Mouse (Mus musculus): Measurements from ENCODE around the gene Crlf1. TPM values are rescaled to one million over a fixed set of nuclear protein-coding genes. Genes with fewer than 3 reads are reported as not detected.
A peak's percentile ranks its signal among the peaks of the same experiment; 100 is the strongest.

The Crlf1 gene
- polyA plus RNA-seq, 1 experiment from 2014 or later = 0.38 TPM

DNA sequence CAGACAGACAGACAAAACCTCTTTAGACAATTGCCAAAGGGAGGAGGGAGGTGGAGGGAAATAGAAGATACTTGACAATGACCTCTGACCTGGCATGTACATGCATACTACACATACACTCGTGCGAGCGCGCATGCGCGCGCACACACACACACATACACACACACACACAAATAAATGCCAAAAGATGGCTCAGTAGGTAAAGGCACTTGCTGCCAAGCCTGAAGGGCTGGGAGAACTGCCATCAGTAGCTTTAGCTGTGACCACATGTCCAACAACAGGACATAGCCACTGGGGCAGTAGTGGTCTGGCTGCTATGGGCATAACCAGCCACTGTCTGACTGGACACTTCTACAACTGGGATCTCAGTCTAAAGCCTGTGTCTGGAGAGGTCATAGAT is 21.1 kb upstream of the Crlf1 start:
- H3K4me2 ChIP-seq (ENCODE audit: low read depth, low read length) = no peak overlapping the region
- WGBS (ENCODE audit: insufficient replicate concordance) = 98% methylated on average over 7 of the region's 7 CpGs
- H3K27me3 ChIP-seq (ENCODE audit: insufficient read depth, low read length) = no peaks in the 10 kb centered on the region
- DNase-seq = no peak
- no peak overlapping the region for H3K4me3 ChIP-seq (ENCODE audit: low read depth, low read length)
- no peak overlapping the region for H3K9ac ChIP-seq (replicated peaks)
- H3K9me3 ChIP-seq (ENCODE audit: low read length) = no peaks in the 10 kb centered on the region
- no peak overlapping the region for H3K27ac ChIP-seq (ENCODE audit: low read depth)
- H3K36me3 ChIP-seq (replicated peaks; ENCODE audit: insufficient read depth, low read length) = no peaks in the 10 kb centered on the region
- TF ChIP-seq CTCF (IDR thresholded peaks at IDR 0.05; ENCODE audit: low read depth) (no peak), EP300 (IDR thresholded peaks at IDR 0.05; ENCODE audit: low read depth) (no peak)
- H3K4me1 ChIP-seq (ENCODE audit: insufficient read depth) = peaks cover 32% of the 10 kb centered on the region
- ATAC-seq = no peak

DNA sequence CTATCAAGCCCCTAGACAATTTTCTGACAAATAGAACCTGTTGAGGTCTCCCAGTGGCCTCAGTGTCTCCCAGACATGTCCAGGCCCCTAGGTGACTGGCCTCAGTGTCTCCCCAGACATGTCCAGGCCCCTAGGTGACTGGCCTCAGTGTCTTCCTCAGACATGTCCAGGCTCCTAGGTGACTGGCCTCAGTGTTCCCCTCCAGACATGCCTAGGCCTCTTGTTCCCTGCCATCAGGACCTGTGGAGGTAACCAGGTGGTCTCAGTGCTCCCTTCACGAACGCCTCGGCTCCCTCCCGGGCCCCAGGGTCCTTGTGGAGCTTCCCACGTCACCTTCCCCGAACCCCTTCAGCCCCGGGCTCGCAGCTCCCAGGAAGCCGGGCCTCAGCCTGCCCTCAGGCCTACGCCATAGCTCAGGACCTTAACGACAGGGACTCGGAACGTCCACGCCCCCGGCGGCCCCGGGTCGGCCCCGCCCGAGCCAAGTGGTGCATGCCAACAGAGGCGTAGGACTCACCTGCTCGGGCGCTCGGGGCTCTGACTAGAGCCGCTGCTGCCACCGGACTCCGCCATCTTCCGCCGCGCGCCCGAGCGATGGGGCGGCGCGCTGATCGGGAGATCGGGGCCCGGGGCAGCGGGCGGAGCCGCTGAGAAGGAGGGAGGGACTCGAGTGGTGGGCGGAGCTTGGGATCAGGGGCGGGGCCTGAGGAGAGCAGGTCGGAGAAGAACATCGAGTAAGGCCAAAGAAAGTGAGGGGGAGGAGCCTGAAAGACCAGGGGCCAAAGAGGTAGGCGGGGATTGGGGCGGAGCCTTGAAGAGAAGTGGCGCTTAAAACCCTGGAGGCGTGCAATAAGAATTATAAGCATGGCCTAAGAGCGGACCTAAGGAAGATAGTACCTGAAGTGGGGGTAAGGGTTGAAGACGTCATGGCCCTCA is 16.4 kb upstream of the Crlf1 start, which contains the start of gene Klhl26:
Klhl26 (minus strand) TSS at position 636 of the 936 bp plus-strand sequence.
- under 1% methylated on average over 53 of the region's 53 CpGs for WGBS (ENCODE audit: insufficient replicate concordance)
- peak within 1 kb of the TSS; percentile 76 for H3K4me3 ChIP-seq (ENCODE audit: low read depth, low read length)
- peak within 1 kb of the TSS; percentile 90 for H3K27ac ChIP-seq (ENCODE audit: low read depth)
- H3K4me2 ChIP-seq (ENCODE audit: low read depth, low read length) = peak within 1 kb of the TSS; percentile 94
- no peaks in the 10 kb centered on the region for H3K9me3 ChIP-seq (ENCODE audit: low read length)
- ATAC-seq = peak; percentile 96
- H3K36me3 ChIP-seq (replicated peaks; ENCODE audit: insufficient read depth, low read length) = no peaks in the 10 kb centered on the region
- peak within 1 kb of the TSS; percentile 92 for H3K9ac ChIP-seq (replicated peaks)
- peak; percentile 99 for DNase-seq
- H3K27me3 ChIP-seq (ENCODE audit: insufficient read depth, low read length) = peaks cover 6% of the 10 kb centered on the region; the same call in 1 of the 2 replicates
- peaks cover 18% of the 10 kb centered on the region for H3K4me1 ChIP-seq (ENCODE audit: insufficient read depth)
- TF ChIP-seq CTCF (IDR thresholded peaks at IDR 0.05; ENCODE audit: low read depth) (no peak), EP300 (IDR thresholded peaks at IDR 0.05; ENCODE audit: low read depth) (no peak)

- ATAC-seq (peak; percentile 4; the same call in 1 of the 2 replicates), DNase-seq (peak; percentile 69)
- H3K9me3 ChIP-seq (ENCODE audit: low read length) = no peaks in the 10 kb centered on the region
- H3K36me3 ChIP-seq (replicated peaks; ENCODE audit: insufficient read depth, low read length) = no peaks in the 10 kb centered on the region
- peak overlapping the region; percentile 76 for H3K4me3 ChIP-seq (ENCODE audit: low read depth, low read length)
- 5% methylated on average over 21 of the region's 21 CpGs for WGBS (ENCODE audit: insufficient replicate concordance)
- peaks cover 18% of the 10 kb centered on the region for H3K4me1 ChIP-seq (ENCODE audit: insufficient read depth)
- peaks cover 15% of the 10 kb centered on the region; the same call in 1 of the 2 replicates for H3K27me3 ChIP-seq (ENCODE audit: insufficient read depth, low read length)
- H3K9ac ChIP-seq (replicated peaks) = no peak overlapping the region
- H3K27ac ChIP-seq (ENCODE audit: low read depth) = no peak overlapping the region
- TF ChIP-seq EP300 (IDR thresholded peaks at IDR 0.05; ENCODE audit: low read depth) = no peak
- TF ChIP-seq CTCF (IDR thresholded peaks at IDR 0.05; ENCODE audit: low read depth) = no peak
- H3K4me2 ChIP-seq (ENCODE audit: low read depth, low read length) = peak overlapping the region; percentile 94
These were observed 15.5 kb upstream of the Crlf1 start for GRCm38 (mm10) chr8:70477269-70477982.

DNA sequence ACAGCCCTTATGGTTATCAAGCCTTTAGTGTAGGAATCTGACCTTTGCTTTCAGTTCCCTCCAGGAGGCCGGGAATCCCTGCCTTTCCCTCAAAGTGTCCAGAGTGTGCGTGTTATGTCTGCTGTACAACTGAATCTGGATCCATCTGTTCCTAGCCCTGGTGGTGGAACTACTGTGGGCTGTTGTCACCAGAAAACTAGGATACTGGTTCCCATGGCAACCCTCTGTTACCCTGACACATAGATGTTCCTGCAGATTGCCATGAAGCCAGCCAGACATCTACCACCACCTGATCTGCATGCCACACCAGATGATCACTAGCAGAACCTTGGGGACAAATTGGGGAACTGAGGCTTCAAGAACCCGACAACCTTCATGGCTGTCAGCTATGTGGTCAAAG is 11.1 kb upstream of the Crlf1 start:
- WGBS (ENCODE audit: insufficient replicate concordance) = 62% methylated on average over 3 of the region's 3 CpGs
- DNase-seq = no peak

GRCm38 (mm10) chr8:70482943-70483342 is 10.0 kb upstream of the Crlf1 start:
- WGBS (ENCODE audit: insufficient replicate concordance) = 63% methylated on average over 2 of the region's 2 CpGs
- Histone ChIP-seq H3K4me1 (ENCODE audit: insufficient read depth) (peaks cover 2% of the 10 kb centered on the region), H3K27me3 (ENCODE audit: insufficient read depth, low read length) (peaks cover 62% of the 10 kb centered on the region), H3K9me3 (ENCODE audit: low read length) (no peaks in the 10 kb centered on the region), H3K9ac (replicated peaks) (no peak overlapping the region), H3K4me2 (ENCODE audit: low read depth, low read length) (no peak overlapping the region), H3K36me3 (replicated peaks; ENCODE audit: insufficient read depth, low read length) (no peaks in the 10 kb centered on the region), H3K4me3 (ENCODE audit: low read depth, low read length) (no peak overlapping the region), H3K27ac (ENCODE audit: low read depth) (no peak overlapping the region)
- ATAC-seq (no peak), DNase-seq (no peak)
- TF ChIP-seq EP300 (IDR thresholded peaks at IDR 0.05; ENCODE audit: low read depth) (no peak), CTCF (IDR thresholded peaks at IDR 0.05; ENCODE audit: low read depth) (no peak)

More for the DNA sequence above, 11.1 kb upstream of the Crlf1 start:
- H3K27me3 ChIP-seq (ENCODE audit: insufficient read depth, low read length) = peaks cover 51% of the 10 kb centered on the region
- ATAC-seq = no peak
- H3K9ac ChIP-seq (replicated peaks) = no peak overlapping the region
- H3K9me3 ChIP-seq (ENCODE audit: low read length) = no peaks in the 10 kb centered on the region
- H3K27ac ChIP-seq (ENCODE audit: low read depth) = no peak overlapping the region
- no peak for TF ChIP-seq EP300 (IDR thresholded peaks at IDR 0.05; ENCODE audit: low read depth)
- no peak for TF ChIP-seq CTCF (IDR thresholded peaks at IDR 0.05; ENCODE audit: low read depth)
- no peaks in the 10 kb centered on the region for H3K36me3 ChIP-seq (replicated peaks; ENCODE audit: insufficient read depth, low read length)
- H3K4me3 ChIP-seq (ENCODE audit: low read depth, low read length) = no peak overlapping the region
- peaks cover 10% of the 10 kb centered on the region for H3K4me1 ChIP-seq (ENCODE audit: insufficient read depth)
- no peak overlapping the region for H3K4me2 ChIP-seq (ENCODE audit: low read depth, low read length)

DNA sequence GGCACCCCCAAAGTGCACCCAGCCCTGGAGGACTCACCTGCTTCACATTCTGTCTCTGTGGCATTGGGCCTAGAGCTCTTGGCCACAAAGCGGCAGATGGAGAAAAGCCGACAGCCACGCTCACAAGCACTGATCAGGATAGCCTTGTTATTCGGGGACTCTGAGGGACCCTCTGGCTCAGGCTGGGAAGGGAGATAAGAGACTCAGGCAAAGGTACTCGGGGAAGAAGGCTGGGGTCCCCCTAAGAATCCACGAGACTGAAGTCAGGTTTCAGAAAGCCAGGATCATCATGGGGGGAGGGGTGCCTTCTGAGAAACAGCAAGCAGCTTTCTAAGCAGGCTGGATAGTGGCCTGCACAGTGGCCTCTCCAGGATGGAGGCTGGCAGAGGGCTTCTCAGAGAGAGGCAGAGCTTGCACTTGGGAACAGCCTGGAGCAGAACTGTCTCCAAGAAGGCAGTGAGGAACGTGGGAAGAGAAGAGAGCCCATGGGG is 6.7 kb upstream of the Crlf1 start:
- H3K4me1 ChIP-seq (ENCODE audit: insufficient read depth) = peaks cover 18% of the 10 kb centered on the region
- ATAC-seq = no peak
- no peak overlapping the region for H3K4me3 ChIP-seq (ENCODE audit: low read depth, low read length)
- TF ChIP-seq EP300 (IDR thresholded peaks at IDR 0.05; ENCODE audit: low read depth) (no peak), CTCF (IDR thresholded peaks at IDR 0.05; ENCODE audit: low read depth) (no peak)
- no peaks in the 10 kb centered on the region for H3K9me3 ChIP-seq (ENCODE audit: low read length)
- H3K9ac ChIP-seq (replicated peaks) = no peak overlapping the region
- no peak overlapping the region for H3K27ac ChIP-seq (ENCODE audit: low read depth)
- peaks cover 89% of the 10 kb centered on the region for H3K27me3 ChIP-seq (ENCODE audit: insufficient read depth, low read length)
- H3K36me3 ChIP-seq (replicated peaks; ENCODE audit: insufficient read depth, low read length) = no peaks in the 10 kb centered on the region
- no peak overlapping the region for H3K4me2 ChIP-seq (ENCODE audit: low read depth, low read length)
- DNase-seq = no peak
- WGBS (ENCODE audit: insufficient replicate concordance) = 52% methylated on average over 7 of the region's 7 CpGs

Measured in liver, postnatal 0 days (tissue).